Mouse (Mus musculus): Measurements from ENCODE around the gene Akr1b10.

- TF ChIP-seq CTCF (IDR thresholded peaks at IDR 0.05; ENCODE audit: low read depth, low read length) (no peak), POLR2A (IDR thresholded peaks at IDR 0.05; ENCODE audit: borderline replicate concordance, low read depth, low read length) (no peak)
Measured at GRCm38 (mm10) chr6:34373841-34374240, 10.2 kb upstream of the Akr1b10 start.

All from bone marrow macrophage, adult 2 months (primary cell).